Mouse (Mus musculus): ENCODE measurements around the gene Fntb.

Gene Fntb

DNA sequence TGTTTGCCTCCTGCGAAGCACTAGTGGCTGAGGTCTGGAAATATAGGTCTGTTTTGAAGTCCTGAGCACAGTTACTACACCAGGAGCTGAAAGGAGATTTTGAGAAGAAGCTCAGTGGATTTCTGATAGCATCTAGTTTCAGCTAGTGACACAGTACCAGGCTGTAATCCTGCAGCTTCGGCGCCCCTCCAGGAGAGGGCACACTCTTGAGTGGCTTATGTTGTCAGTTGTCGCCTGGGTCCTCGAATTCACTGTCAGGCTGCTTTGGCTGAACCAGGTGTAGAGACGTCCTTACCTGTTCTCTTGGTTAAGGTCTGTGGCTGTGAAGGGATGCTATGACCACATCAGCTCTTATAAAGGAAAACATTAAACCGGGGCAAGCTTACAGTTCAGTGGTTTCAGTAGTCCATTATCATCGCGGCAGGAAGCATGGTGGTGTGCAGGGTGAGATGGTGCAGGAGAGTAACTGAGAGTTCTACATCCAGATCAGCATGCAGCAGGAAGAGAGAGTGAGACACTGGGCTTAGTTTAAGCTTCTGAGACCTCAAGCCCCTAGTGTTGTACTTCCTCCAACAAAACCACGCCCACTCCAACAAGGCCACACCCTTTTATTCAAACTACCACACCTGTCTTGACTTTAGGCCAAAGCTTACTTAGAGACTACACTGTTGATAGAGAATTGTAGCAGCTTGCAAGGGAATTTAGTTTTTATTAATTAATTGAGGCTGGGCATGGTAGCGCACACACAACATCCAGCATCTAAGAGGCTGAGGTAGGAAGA is 124.2 kb downstream of the Fntb start:
- no peak for DNase-seq

DNA sequence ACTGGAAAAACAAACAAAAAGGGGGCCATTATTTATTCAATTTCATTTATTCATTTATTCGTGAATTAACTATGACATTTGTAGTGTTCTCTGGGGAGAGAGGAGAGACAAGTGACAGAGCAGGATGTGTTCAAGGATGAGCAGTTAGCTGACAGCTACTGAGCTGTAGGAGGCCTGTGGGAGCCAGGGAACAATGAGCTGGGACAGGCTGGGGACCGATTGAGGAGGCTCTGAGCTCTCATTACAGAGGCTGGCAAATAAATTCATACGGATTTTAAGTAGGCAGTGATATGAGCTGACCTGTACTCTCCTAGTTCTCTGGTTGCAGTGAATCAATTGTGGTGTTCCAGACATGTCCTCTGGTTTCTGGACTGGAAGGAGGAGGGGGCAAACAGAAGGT is 125.8 kb downstream of the Fntb start:
- DNase-seq: no peak

DNA sequence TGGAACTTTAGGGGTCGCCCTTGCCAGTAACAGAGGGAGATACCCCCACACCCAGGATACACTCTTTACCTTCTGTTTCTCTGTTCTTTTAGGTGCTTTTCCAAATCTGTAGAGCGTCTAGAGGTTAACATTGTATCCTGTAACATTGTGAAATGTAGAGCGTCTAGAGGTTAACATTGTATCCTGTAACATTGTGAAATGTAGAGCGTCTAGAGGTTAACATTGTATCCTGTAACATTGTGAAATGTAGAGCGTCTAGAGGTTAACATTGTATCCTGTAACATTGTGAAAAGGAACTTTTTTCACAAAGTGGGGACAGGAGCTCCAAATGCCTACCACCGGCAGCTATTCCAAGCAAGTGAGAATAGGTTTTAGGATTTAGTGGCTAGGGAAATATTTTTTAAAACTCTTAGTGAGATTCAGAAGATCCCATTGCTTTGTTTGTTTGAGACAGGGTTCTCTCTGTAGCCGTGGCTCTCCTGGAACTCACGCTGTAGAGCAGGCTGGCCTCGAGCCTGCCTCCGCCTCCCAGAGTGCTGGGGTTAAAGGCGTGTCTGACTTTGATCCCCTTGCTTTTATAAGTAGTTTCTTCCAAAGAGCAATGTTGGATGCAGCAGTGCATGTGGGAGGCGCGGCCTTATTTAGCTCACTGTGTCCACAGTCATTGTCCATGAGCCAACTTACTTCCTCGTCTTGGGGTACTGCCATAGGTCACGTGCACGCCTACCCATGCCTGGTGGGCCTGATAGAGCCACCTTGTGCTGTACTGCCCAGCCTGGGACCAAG is 127.7 kb downstream of the Fntb start:
- DNase-seq: no peak

DNA sequence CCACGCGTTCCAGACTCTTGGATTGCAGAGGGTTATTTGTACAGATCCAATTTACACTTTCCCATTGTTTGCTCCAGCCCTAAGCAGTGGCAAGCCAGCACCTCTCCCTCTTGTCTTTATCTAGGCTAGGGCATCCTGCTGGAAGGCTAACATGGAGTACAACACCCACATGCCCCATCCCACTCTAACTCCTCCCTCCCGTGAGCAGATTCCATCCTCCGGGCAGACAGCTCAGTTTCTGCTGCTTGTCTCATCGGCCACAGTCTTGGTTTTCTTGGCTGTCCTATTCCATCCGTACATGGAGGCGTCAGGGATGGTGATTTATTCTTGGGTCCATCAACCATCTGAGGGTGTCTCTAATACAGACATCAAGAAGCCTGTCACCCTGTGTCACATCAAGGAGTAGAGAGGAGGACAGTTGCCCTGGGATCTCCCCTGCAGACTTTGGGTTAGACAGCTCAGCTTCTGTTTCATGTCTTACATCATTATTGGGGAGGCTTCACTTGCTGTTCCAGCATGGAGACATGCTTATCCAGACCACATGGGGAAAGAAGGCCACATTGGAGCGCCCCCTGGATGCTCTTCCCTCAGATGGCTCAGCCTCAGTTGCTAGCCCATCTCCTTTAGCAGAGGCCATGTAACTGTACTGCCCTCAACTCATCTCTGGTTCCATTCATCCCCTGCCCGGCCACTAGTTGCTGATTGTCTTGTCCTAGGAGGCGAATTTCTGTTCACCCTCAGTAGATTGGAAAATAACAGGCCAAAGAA is 129.6 kb downstream of the Fntb start:
- DNase-seq: no peak

DNA sequence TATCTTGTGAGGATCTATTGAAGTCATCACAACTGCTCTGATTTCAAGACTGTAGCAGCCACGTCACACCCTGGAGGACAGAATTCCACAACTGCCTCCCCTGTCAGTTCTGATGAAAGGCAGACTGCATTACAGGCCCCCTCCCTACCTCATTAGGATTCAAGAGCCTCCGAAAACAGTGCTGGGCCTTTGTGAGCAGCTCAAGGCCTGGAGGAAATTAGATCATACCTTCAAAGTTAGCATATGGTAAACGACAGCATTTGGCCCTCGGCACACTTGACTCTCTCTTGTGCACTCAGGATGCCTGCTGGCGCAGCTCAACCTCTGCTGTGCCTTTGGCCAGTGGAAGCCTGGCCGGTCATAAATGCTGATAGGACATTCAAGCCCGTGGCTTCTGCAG is 130.4 kb downstream of the Fntb start:
- DNase-seq: peak; percentile 82 to 84

DNA sequence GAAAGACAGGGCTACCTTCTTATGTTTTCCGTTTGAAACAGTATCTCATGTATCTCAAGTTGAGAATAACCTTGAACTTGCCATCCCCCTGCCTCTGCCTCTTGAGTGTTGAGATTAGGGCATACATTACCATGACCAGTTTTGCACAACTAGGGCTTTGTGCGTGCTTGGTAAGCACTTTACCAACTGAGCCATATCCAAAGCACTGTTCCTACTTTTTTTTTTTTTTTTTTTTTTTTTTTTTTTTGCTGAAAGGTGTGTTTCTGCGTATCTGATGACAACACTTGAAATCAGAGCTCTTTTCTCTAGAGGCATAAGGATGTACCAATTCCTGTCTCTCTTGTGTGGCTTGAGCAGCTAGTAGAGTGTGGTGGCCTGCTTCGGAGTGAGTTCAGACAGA is 131.2 kb downstream of the Fntb start:
- DNase-seq: no peak

DNA sequence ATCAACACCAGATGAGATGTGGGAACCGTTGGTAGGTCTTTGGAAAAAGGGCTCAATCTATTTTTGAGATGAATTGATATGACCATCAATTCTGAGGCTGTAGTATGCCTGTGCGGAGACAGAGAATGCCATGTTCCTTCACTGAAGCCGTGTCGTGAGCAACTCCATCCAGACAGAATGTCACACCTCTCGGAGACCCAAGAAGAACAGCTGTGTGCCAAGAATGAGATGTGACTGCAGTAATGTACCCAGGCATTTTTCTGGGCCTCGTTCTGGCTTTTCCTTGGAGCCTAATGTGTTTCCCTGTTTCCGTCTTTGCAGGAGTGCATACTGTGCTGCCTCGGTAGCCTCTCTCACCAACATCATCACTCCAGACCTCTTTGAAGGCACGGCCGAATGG is 131.6 kb downstream of the Fntb start:
- no peak for DNase-seq

DNA sequence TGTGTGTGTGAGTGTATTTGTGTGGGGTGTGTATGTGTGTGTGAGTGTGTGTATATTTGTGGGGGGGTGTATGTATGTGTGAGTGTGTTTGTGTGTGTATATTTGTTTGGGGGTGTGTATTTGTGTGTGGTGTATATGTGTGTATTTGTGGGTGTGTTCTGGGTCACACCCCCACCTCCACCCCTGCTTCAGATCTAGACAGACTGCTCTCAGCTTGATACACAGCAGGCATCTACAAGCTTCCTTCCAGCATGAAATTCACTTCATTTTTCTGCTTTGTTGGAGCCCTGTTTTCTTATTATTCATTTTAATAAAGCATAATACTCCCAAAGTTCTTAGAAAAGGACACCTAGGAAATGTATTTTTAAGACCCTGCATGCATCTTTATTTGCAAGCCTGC is 132.8 kb downstream of the Fntb start:
- peak in 1 of 2 experiments; percentile 69 for DNase-seq

DNA sequence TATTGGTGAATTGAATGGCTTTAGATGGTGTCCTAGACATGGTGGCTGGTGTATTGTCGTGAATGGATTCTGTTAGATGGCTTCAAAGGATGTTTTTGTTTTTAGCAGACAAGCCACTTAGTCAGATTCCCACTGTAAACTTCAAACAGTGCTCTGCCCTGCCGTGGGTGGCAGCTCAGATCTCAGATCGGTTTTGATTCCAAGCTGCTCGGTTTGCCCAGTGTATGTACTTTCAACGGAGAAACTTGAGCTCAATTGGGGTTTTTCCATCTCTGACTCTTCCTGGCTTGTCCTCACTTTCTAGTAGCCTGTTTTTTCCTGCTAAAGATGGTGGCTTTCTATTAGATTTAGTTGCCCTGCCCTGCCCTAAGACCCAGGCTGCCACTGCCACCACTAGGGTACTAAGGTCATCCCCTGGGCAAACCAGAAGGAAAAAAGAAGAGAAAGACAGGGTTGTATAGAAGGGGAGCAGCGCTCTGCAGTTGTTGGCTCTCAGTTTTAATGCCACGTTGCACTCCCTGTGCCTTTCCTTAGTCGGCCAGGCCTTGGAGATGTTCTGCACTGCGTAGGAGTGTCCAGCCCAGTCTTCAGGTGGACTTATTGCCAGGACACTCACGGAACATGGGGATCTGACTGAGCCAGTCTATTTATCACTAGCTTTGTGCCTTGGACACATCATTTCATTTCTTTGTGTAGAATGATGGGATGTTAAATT is 134.0 kb downstream of the Fntb start:
- no peak for DNase-seq

DNA sequence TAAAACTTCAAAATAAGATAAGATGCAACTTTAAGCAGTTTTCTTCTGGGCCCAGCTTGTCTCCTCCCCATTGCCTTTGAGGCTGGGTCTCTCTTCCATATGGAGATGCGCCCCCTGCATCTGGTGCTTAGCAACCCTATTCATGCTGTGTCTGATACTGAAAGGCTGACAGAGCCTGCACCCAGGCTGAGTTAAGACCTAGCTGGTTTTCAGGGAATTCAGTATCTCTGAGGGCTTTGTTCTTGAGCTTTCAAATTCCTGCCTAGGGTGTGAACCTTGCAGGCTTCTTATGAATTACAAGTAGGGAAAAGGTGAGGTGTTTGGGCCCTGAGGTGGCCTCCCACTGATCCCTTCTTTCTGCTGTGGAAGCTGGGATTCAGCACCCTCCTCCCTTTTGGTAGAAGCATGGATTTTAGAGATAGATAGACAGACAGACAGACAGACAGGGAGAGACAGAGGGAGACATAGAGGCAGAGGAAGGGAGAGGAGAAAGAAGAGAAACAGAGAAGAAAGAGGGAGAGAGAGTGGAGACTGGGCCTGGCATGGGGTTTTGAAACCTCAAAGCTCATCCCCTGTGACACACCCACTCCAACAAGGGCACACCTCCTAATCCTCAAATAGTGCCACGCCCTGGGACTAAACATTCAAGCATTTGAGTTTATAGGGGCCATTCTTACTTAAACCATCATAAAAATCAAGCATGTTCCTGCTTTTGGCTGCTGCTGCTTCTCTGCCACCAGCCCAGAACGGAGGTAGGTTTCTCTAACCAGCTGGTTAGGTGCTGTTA is 136.3 kb downstream of the Fntb start:
- no peak for DNase-seq

DNA sequence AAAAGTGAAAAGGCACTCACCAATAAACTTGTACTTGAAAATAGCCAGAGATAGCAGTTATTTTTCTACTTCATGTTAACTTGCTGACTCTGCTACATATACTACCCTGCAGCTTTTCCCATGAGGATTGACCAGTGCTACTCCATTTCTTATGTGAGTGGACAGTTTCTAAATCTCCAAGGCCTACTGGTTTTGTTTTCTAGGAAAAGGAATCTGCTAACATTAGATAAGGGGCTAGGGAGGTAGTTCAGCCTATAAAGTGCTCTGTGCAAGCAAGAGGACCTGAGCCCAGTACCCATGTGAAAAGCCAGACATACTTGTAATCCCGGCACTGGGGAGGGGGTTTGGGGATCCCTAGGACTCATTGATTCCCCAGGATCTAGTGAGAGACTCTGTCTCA is 140.9 kb downstream of the Fntb start:
- no peak for DNase-seq

DNA sequence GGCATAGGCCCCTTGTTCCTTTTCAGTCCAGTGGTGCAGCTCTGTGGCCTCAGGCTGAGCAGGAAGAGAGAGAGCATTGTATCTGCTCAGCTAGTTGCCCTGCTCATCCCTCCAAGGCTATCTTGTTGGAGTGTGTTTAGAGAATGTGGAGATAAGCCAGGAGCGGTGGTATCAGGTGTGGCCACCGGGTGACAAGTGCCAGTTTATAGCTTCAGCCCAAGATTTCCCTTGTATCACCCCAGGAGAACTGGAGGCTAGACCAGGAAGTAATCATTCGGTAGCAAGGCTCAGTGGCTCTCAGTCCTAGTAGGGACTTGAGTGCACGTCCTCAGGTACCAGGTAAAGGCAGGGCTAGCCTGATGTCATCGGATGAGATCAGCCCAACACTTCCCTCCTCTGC is 143.8 kb downstream of the Fntb start:
- no peak for DNase-seq

DNA sequence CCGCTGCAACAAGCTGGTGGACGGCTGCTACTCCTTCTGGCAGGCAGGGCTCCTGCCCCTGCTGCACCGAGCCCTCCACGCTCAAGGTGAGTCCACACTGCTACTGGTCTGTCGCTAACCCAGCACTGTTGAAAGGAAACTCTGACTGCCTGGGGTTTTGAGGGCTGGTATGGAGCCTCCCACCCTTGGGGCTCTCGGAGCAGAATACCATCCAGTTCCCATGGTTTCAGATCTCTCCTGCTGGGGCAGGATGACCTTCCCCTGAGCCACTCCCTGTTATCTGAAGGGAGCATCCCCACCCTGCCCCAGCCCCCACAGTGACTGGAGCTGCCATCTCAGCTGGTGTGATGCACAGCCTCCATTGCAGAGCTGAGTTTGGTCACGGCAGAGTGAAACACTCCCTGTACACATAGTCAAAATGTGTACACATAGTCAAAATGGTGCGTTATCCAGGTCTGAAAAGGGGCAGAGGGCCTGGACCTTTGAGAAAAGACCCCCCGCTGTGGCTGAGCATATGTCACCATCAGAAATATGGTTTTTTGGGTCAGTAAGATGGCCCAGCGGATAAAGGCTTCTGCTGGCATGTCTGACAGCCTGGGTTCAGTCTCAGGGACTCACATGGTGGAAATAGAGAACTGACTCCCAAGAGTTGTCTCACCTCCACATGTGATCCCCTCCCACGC is 145.0 kb downstream of the Fntb start:
- DNase-seq: peak; percentile 82 to 86

DNA sequence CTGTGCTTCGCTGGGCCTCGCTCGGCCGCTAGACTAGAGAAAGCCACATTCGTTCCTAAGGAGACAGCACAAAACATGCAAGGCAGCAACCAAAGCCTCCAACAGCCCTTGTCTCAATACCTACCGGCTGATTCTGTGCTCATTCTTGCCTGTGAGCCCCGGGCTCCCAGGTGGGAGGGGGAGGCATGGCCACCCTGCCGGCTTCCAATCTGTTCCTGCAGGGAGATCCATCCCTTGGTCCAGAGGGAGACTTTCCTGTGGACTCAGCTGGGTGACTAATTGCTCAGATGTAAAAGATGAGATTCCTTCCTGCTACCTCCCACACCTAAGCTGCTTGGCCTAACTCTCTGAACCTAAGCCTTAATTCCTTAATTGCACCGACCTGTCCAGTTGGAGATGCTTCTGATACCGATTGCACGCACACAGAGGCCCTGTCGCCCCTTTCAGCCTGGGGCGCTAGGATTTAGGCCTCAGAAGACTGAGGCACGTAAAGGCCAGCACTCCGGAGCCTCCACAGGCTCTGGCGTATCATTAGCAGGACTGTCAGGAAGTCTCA is 145.9 kb downstream of the Fntb start:
- peak; percentile 93 to 94 for DNase-seq

DNA sequence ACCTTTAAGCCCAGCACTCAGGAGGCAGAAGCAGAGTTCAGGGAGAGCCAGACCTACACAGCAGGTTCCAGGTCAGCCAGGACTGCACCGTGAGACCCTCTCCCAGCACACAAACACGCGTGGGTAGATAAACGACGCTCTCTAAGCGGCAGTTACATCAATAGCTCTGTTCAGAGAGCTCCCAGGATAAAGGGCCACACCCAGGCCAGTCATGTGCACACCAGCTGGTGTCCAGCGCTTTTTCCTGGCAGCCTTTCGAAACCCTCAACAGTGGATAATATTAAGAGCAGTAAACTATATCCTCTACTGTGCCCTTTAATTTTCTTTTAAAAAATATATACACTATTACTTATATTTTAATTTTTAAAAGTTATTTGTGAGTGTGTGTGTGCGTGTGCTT is 146.8 kb downstream of the Fntb start:
- no peak for DNase-seq

DNA sequence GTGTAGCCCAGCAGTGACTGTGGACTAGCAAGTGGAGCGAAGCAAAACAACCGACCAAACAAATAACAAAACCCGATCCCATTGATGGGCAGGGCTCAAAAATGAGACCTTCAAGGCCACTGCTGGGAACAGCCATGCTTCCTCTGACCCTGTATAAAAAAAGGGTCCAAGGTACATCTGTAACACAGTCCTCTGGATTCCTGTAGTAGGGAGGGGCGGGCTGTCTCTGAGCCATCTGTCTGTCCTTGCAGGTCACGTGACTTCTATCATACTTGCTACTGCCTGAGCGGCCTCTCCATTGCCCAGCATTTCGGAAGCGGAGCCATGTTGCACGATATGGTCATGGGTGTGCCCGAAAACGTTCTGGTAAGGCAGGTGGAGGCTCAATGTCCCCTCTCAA is 150.8 kb downstream of the Fntb start:
- DNase-seq: no peak

DNA sequence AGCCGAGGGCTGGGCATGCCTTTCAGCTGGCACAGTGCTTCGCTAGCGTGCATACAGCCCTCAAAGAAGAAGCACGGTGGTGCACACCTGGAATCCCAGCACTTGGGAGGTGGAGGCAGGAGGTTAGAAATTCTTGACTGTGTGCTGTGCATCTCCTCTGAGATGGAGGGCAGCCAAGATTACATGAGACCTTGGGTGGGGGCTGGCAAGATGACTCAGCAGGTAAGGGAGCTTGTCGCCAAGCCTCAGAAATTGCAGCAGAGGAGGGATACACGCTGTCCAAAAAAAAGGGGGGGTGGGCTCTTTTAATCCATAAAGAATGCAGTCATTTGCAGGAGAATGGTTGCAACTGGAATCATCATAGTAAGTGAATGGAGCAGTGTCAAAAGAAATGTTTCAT is 152.7 kb downstream of the Fntb start:
- peak in 1 of 2 experiments; percentile 27 for DNase-seq

DNA sequence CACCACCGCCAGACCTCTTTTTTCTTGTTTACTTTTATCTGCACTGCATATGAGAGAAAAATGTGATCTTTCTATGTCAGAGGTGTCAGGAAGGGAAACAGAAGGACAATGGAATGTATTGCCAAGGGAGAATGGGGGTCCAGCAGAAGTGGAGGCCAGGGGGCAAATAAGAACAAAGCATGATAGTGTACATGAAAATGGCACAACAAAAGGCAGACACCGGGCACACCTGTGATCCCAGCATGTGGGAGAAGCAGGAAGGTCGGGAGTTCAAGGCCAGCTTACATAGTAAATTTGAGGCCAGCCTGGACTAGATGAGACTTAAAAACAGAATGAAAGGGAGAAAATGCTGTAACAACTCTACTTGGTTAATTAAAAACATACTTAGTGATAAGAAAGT is 153.5 kb downstream of the Fntb start:
- no peak for DNase-seq

DNA sequence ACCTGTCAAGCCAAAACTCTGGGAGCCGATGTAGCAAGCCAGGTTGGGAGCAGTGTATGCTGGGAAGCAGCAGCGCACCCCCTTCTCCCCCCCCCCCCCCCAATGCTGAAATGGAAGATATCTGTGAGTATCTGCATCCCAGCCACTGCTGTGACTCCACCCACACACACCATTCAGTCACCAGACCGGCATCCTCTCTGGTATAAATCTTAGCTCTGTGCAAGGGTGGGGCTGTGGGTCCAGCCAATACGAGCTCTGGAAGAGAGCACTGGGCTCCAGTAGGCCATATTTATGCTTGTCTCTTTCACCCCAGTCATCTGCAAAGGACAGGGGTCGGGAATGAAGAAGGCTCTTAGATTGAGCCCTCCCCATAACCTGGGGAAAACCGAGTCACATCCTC is 155.0 kb downstream of the Fntb start:
- no peak for DNase-seq

DNA sequence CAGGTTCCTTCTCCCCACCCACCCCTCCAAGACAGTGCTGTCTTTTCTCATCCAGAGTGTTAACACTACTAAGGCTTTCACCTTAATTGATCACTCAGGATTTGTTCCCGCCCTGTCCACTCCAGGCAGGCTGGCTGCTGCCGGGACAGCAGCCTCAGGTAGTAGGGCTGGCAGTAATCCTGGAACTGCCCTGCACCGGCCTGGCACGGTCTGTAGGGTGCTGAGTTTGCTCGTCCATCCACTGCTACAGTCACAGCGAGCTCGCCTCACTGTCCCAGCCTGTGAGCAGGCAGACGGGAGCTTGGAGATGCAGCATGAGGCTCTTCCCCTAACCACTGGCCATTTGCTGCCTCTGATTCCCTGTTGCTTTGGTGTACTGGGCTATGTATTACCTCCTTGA is 155.6 kb downstream of the Fntb start:
- DNase-seq: peak in 1 of 2 experiments; percentile 64

DNA sequence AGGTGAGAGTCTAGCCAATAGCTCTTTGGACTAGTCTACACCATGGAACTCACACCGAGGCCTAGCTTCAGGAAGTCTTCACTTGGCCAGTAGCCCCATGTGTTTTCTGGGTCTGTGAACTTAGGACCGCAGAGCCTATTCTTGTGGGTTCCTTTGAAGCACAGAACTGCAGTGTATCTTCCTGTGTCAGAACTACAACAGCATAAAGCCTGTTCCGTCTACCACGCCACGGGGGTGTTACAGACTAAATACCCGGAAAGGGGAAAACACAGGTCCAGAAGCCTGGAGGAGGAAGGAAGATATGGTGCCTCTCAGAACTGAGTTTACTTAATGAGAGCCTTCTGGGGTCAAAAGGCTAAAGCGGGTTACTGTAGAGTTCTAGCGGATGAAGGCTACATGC is 157.7 kb downstream of the Fntb start:
- no peak for DNase-seq
